ENCODE assay signal across 27 mouse cellular contexts in the genomic region with DNA sequence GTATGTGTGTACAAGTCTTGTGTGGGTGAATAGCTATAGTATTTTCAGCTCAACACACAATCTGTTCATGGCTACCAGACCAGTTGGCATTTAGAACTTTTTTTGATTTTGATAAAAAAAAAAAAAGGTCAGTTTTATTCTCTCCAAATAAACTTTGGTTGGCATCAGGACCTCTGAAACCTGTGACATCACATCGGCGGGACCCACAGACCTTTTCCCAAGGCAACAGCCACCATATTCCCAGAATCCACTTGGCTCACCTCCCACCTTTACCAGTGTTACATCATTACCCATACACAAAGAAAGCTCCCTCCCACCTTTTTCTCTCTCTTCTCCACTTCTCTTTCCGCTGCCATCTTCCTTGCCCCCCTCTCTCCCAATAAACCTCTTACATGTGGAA. TPM values are rescaled to one million over a fixed set of nuclear protein-coding genes. Genes with fewer than 3 reads are reported as not detected.
DNase-seq lines count a peak whose midpoint lies in the region; ATAC-seq and TF ChIP-seq lines count a peak whose summit lies in the region.
"Had no signal": no experiment of that assay in that cellular context is flagged by ENCODE, and none has a peak within 500 bp of the region (broad histone marks: within the 10 kb centered on the region; RNA-seq: fewer than 3 reads in every experiment).

No protein-coding gene starts in this region.

- H3K9ac ChIP-seq in forebrain, embryonic 13.5 days, result 0 out of 2 replicates have a peak overlapping the region, but pooled peaks have one; percentile 8
- no peak overlapping the region for H3K9ac ChIP-seq in forebrain, embryonic 12.5 days
- H3K9ac ChIP-seq in midbrain, embryonic 11.5 days (ENCODE audit: low read length), result no peak overlapping the region
- H3K9ac ChIP-seq in midbrain, postnatal 0 days (replicated peaks; ENCODE audit: low read length, poor library complexity, severe bottlenecking), result no peak overlapping the region
- H3K9ac ChIP-seq in midbrain, embryonic 16.5 days (ENCODE audit: low read depth, low read length), result no peak overlapping the region
- H3K9ac ChIP-seq: embryonic facial prominence, embryonic 13.5 days; forebrain, postnatal 0 days; heart, embryonic 12.5 days; heart, embryonic 15.5 days; hindbrain, embryonic 15.5 days had no signal

- no peak for ATAC-seq in forebrain, embryonic 13.5 days
- no peak for ATAC-seq in forebrain, embryonic 12.5 days (ENCODE audit: low FRiP score)
- no peak for ATAC-seq in midbrain, embryonic 11.5 days (ENCODE audit: low FRiP score)
- no peak for ATAC-seq in midbrain, postnatal 0 days (ENCODE audit: low FRiP score)
- no peak for ATAC-seq in midbrain, embryonic 16.5 days
- ATAC-seq: activated CD4-positive, CD25-positive, alpha-beta regulatory T cell, adult 4 months had no signal

- no peak for TF ChIP-seq CTCF in kidney, adult 2 months (conservative IDR thresholded peaks at IDR 0.05; ENCODE audit: insufficient read depth, insufficient read length, low read depth, low read length)
- no peak for TF ChIP-seq CTCF in midbrain, postnatal 0 days (IDR thresholded peaks at IDR 0.05)

- H3K4me3 ChIP-seq in forebrain, embryonic 13.5 days, result no peak overlapping the region
- no peak overlapping the region for H3K4me3 ChIP-seq in forebrain, embryonic 12.5 days (replicated peaks)
- H3K4me3 ChIP-seq in kidney, adult 2 months (ENCODE audit: insufficient read depth, low read depth, low read length), result no peak overlapping the region
- no peak overlapping the region for H3K4me3 ChIP-seq in midbrain, embryonic 11.5 days (ENCODE audit: low read depth, low read length)
- H3K4me3 ChIP-seq in midbrain, postnatal 0 days (ENCODE audit: low read depth, low read length), result no peak overlapping the region
- no peak overlapping the region for H3K4me3 ChIP-seq in midbrain, embryonic 16.5 days (ENCODE audit: low read depth, low read length)
- H3K4me3 ChIP-seq: embryonic facial prominence, embryonic 10.5 days; embryonic facial prominence, embryonic 13.5 days; erythroblast, embryonic 14.5 days; gastrocnemius, adult 2 months; heart, embryonic 12.5 days; heart, embryonic 15.5 days; hindbrain, embryonic 15.5 days had no signal

- H3K4me2 ChIP-seq in forebrain, embryonic 13.5 days, result no peak overlapping the region
- H3K4me2 ChIP-seq in forebrain, embryonic 12.5 days, result no peak overlapping the region
- H3K4me2 ChIP-seq in midbrain, embryonic 11.5 days, result no peak overlapping the region
- H3K4me2 ChIP-seq in midbrain, postnatal 0 days (ENCODE audit: low read depth, low read length, poor library complexity, severe bottlenecking), result no peak overlapping the region
- H3K4me2 ChIP-seq in midbrain, embryonic 16.5 days (ENCODE audit: low read length), result no peak overlapping the region
- H3K4me2 ChIP-seq: embryonic facial prominence, embryonic 13.5 days; heart, embryonic 12.5 days; heart, embryonic 15.5 days; hindbrain, embryonic 15.5 days had no signal

- no peaks in the 10 kb centered on the region for H3K36me3 ChIP-seq in forebrain, embryonic 13.5 days (ENCODE audit: poor library complexity, severe bottlenecking)
- H3K36me3 ChIP-seq in forebrain, embryonic 12.5 days (replicated peaks), result no peaks in the 10 kb centered on the region
- no peaks in the 10 kb centered on the region for H3K36me3 ChIP-seq in kidney, adult 2 months (ENCODE audit: control insufficient read depth, insufficient read depth, low read length)
- no peaks in the 10 kb centered on the region for H3K36me3 ChIP-seq in midbrain, embryonic 11.5 days (ENCODE audit: control insufficient read depth, insufficient read depth, low read length)
- no peaks in the 10 kb centered on the region for H3K36me3 ChIP-seq in midbrain, postnatal 0 days (ENCODE audit: insufficient read depth, low read length)
- H3K36me3 ChIP-seq in midbrain, embryonic 16.5 days (ENCODE audit: control insufficient read depth, insufficient read depth, low read length), result no peaks in the 10 kb centered on the region
- H3K36me3 ChIP-seq: embryonic facial prominence, embryonic 10.5 days; embryonic facial prominence, embryonic 13.5 days; heart, embryonic 12.5 days; heart, embryonic 15.5 days; hindbrain, embryonic 15.5 days had no signal

- 91% methylated on average over 3 of the region's 3 CpGs for WGBS in forebrain, embryonic 13.5 days
- WGBS in forebrain, embryonic 12.5 days, result 93% methylated on average over 3 of the region's 3 CpGs
- WGBS in kidney, adult 2 months, result 89% methylated on average over 3 of the region's 3 CpGs
- 91% methylated on average over 3 of the region's 3 CpGs for WGBS in midbrain, embryonic 11.5 days
- WGBS in midbrain, postnatal 0 days, result 86% methylated on average over 3 of the region's 3 CpGs
- WGBS in midbrain, embryonic 16.5 days, result 92% methylated on average over 3 of the region's 3 CpGs

- H3K4me1 ChIP-seq in forebrain, embryonic 13.5 days, result peaks cover 32% of the 10 kb centered on the region
- peaks cover 21% of the 10 kb centered on the region for H3K4me1 ChIP-seq in forebrain, embryonic 12.5 days
- peaks cover 30% of the 10 kb centered on the region for H3K4me1 ChIP-seq in kidney, adult 2 months (ENCODE audit: control insufficient read depth, insufficient read depth, low read length)
- H3K4me1 ChIP-seq in midbrain, embryonic 11.5 days (ENCODE audit: control insufficient read depth, insufficient read depth, low read length), result no peaks in the 10 kb centered on the region
- peaks cover 13% of the 10 kb centered on the region; the same call in 1 of the 2 replicates for H3K4me1 ChIP-seq in midbrain, postnatal 0 days (ENCODE audit: insufficient read depth, low read length)
- peaks cover 30% of the 10 kb centered on the region for H3K4me1 ChIP-seq in midbrain, embryonic 16.5 days (ENCODE audit: control insufficient read depth, insufficient read depth, low read length)
- H3K4me1 ChIP-seq: heart, embryonic 12.5 days had no signal

- H3K27ac ChIP-seq in forebrain, embryonic 13.5 days, result no peak overlapping the region
- H3K27ac ChIP-seq in forebrain, embryonic 12.5 days, result no peak overlapping the region
- H3K27ac ChIP-seq in kidney, adult 2 months (ENCODE audit: insufficient read depth, low read depth, low read length), result peak overlapping the region; percentile 32; the same call in 1 of the 2 replicates
- H3K27ac ChIP-seq in midbrain, embryonic 11.5 days (ENCODE audit: low read depth, low read length), result no peak overlapping the region
- no peak overlapping the region; the same call in 1 of the 2 replicates for H3K27ac ChIP-seq in midbrain, postnatal 0 days (ENCODE audit: low read depth, low read length)
- peak overlapping the region; percentile 44 for H3K27ac ChIP-seq in midbrain, embryonic 16.5 days (ENCODE audit: low read length)
- H3K27ac ChIP-seq: embryonic facial prominence, embryonic 10.5 days; embryonic facial prominence, embryonic 13.5 days; gastrocnemius, adult 2 months; heart, embryonic 15.5 days; hindbrain, embryonic 15.5 days had no signal

- TF ChIP-seq POLR2A in kidney, adult 2 months (IDR thresholded peaks at IDR 0.05; ENCODE audit: low read depth, low read length), result no peak

- DNase-seq in kidney, adult 2 months, result no peak
- no peak for DNase-seq in kidney, postnatal 36 days
- peak; percentile 53 for DNase-seq in midbrain, embryonic 11.5 days (ENCODE audit: low spot score, missing footprints)
- no peak for DNase-seq in midbrain, postnatal 0 days (ENCODE audit: low spot score)
- DNase-seq: adrenal gland, adult 8-10 months; adrenal gland, postnatal 25 days; cerebellum, adult 11-12 months; cerebellum, adult 8-10 months; cerebellum, postnatal 10 days; cerebellum, postnatal 36 days; embryo, embryonic 11 days; gastrocnemius, adult 2 months; gastrocnemius, postnatal 14 days; heart, adult 18-20 months; heart, postnatal 10 days; heart, postnatal 4 days had no signal

- no peaks in the 10 kb centered on the region for H3K27me3 ChIP-seq in forebrain, embryonic 13.5 days
- H3K27me3 ChIP-seq in forebrain, embryonic 12.5 days, result 0 out of 2 replicates have a peak, but pooled peaks cover 4% of the 10 kb centered on the region
- H3K27me3 ChIP-seq in kidney, adult 2 months (replicated peaks; ENCODE audit: control insufficient read depth, insufficient read depth, low read length), result no peaks in the 10 kb centered on the region
- H3K27me3 ChIP-seq in midbrain, embryonic 11.5 days (ENCODE audit: control insufficient read depth, insufficient read depth, low read length), result no peaks in the 10 kb centered on the region
- no peaks in the 10 kb centered on the region for H3K27me3 ChIP-seq in midbrain, postnatal 0 days (ENCODE audit: insufficient read depth, low read length)
- H3K27me3 ChIP-seq in midbrain, embryonic 16.5 days (ENCODE audit: control insufficient read depth, insufficient read depth, low read depth, low read length), result no peaks in the 10 kb centered on the region
- H3K27me3 ChIP-seq: embryonic facial prominence, embryonic 13.5 days; heart, embryonic 12.5 days; heart, embryonic 15.5 days; hindbrain, embryonic 15.5 days had no signal

- H3K9me3 ChIP-seq in forebrain, embryonic 13.5 days (replicated peaks), result no peaks in the 10 kb centered on the region
- no peaks in the 10 kb centered on the region for H3K9me3 ChIP-seq in forebrain, embryonic 12.5 days
- no peaks in the 10 kb centered on the region for H3K9me3 ChIP-seq in midbrain, embryonic 11.5 days (ENCODE audit: control insufficient read depth, low read length)
- no peaks in the 10 kb centered on the region for H3K9me3 ChIP-seq in midbrain, postnatal 0 days (ENCODE audit: low read length)
- H3K9me3 ChIP-seq in midbrain, embryonic 16.5 days (replicated peaks; ENCODE audit: control insufficient read depth, low read length, poor library complexity, severe bottlenecking), result no peaks in the 10 kb centered on the region
- H3K9me3 ChIP-seq: embryonic facial prominence, embryonic 10.5 days; embryonic facial prominence, embryonic 13.5 days; heart, embryonic 12.5 days; heart, embryonic 15.5 days; hindbrain, embryonic 15.5 days had no signal

RNA-seq across cellular contexts. Expression of a gene that starts 36.4 kb away (rescaled TPM):
- 1.6 and 2.0 TPM in 2 replicates for polyA plus RNA-seq in forebrain, embryonic 13.5 days (2015; fragmentation: Nextera tagmentation; extraction: Ambion mirVana)
- 0.91 and 1.1 TPM in 2 replicates for polyA plus RNA-seq in forebrain, embryonic 12.5 days (2016; fragmentation: Nextera tagmentation; extraction: Ambion mirVana)
- polyA plus RNA-seq in kidney, adult 2 months (2012; rRNA removed), result 21.8 and 22.1 TPM in 2 replicates
- 0.18 and 0.28 TPM in 2 replicates for polyA plus RNA-seq in midbrain, embryonic 11.5 days (2014; fragmentation: Nextera tagmentation; extraction: Ambion mirVana)
- 10.5 and 10.7 TPM in 2 replicates for total RNA-seq in midbrain, postnatal 0 days (2014; rRNA removed)
- 6.5 and 7.4 TPM in 2 replicates for polyA plus RNA-seq in midbrain, postnatal 0 days (2015; fragmentation: Nextera tagmentation; extraction: Ambion mirVana)
- 7.0 and 7.5 TPM in 2 replicates for polyA plus RNA-seq in midbrain, embryonic 16.5 days (2015; fragmentation: Nextera tagmentation; extraction: Ambion mirVana)
- polyA plus RNA-seq: activated CD4-positive, CD25-positive, alpha-beta regulatory T cell, adult 4 months; erythroblast, embryonic 14.5 days had no signal

Comparison
In these comparisons a context has a peak if more than half of its experiments do, and no peak if none do; other contexts are left out.
1. H3K27ac ChIP-seq: peak in kidney, adult 2 months (single experiment) and midbrain, embryonic 16.5 days (single experiment); none in forebrain, embryonic 13.5 days (single experiment), forebrain, embryonic 12.5 days (single experiment), midbrain, embryonic 11.5 days (single experiment) and midbrain, postnatal 0 days (single experiment).